Mouse (Mus musculus) left cerebral cortex, postnatal 4 days (tissue): Measurements from ENCODE around the gene Ncor2. TPM values are rescaled to one million over a fixed set of nuclear protein-coding genes. Genes with fewer than 3 reads are reported as not detected.
"Not testable (repeated sequence)": the region's sequence is repeated elsewhere in the genome, so short reads cannot be mapped to it uniquely, and the experiment has no call there.

ENCODE experiments used
- DNase-seq: peaks from one replicate; pipeline ENCODE4 v3.0.0-alpha.2; 2022
- intact Hi-C: fragments of 180-260 bp; cut with DNase I; formaldehyde crosslinking; loops from one replicate; pipeline ENCODE4 v1.15.1; 2025
- total RNA-seq, 2 experiments: library from RNA; stranded (reverse); gene quantifications; 2 replicates each; pipeline ENCODE4 v1.2.3; 2021

Ncor2 gene
- total RNA-seq, result 100 to 1,000 TPM; 110 to 115 TPM

DNA sequence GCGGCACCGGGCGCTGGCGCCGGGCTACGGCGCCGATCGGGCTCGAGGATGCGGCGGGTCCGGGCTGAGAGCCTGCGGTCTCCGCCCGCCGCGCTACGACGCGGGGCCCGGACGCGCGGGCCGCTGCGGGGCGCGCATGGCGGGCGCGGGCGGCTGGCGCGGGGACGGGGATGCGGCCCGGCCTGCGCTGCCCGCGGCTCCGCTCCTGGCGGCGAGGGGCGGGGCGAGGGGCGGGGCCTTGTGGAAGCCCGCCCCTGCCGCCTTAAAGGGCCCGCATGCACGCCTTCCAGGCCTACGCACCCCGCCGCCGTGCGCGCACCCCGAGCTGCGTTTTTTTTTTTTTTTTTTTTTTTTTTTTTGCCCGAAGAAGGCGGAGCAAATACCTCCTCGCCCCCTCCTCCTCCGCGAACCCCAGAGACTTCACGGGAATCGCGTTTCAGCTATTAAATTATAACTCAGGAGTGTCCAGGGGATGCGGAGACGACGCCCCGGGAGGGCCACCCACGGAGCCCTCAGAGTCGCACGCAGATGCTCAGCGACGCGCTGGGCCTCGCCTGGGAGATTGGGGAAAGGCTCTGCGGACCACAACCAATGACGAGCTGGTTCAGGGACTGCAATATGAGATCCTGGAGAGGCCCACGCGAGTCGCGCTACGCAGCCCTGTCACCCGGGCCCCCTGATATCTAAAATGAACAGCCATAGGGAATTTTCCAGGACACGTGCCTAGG lies at the start of gene Ncor2:
Gene Ncor2, minus strand, starts transcription at position 213 of the 728 bp plus-strand sequence.
- peak; percentile 90 for DNase-seq
- intact Hi-C loops, result no loop called here

- no peak for DNase-seq
- intact Hi-C loops, result no loop called here
Observed at GRCm38 (mm10) chr5:125227699-125228098, 48.7 kb upstream of the Ncor2 start.

DNA sequence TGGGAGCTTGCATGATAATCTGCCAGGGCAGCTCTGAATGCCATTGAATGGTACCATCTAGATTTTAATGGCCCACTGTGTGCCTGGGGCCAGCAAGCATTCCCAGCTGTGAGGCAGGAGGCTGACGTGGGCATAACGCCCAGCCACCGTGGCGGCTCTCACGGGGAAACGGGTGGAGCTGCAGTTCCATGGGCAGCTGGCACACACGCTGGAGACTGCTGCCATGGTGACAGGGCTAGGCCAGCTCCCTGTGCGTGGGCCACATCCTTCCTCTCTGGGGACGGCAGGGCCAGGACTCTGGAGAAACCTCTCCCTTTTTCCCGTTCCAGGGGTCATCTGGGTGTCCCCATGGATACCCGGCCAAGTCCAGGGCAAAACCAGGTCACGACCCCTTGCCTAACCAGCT lies 47.2 kb upstream of the Ncor2 start:
- DNase-seq, result peak; percentile 93
- intact Hi-C loops, result no loop called here

DNA sequence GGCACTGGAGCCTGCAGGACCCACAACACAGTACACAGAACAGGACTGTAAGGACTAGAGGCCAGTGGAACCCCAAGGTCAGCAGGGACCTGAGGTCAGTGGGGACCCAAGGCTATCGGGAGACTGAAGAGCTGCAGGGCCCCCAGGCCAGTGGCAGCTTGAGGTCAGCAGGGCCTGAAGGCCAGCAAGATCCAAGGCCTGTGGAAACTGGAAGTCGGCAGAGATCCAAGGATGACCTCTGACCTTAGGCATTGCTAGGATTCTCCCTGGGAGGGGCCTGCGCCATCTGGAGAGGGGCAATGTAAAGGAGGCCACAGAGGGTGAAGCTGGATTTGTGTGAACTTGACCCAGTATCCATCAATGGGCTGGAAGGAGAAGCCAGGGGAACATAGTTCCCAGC lies 45.9 kb upstream of the Ncor2 start:
- intact Hi-C loops, result no loop called here
- DNase-seq, result no peak

DNA sequence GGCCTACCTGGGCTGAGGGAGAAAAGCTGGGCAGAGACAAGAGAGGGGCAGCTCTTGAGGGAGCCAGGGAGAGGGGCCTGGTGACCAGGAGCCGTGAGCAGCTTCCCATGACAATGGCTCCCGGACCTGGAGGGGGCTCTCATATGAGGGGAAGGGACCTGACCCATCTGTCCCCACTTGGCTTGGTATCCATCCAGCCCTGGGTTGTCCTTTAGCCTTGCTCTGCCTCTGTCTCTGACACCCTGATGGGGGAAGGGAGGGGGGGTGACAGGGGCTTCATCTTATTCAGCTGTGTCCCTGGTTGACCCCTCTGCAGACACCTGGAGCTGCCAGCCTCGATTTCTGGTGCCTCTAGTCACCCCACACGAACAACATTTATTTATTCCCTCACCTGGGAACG lies 44.9 kb upstream of the Ncor2 start:
- DNase-seq, result no peak
- intact Hi-C loops, result no loop called here

GRCm38 (mm10) chr5:125222706-125223105 lies 43.7 kb upstream of the Ncor2 start:
- intact Hi-C loops, result no loop called here

DNA sequence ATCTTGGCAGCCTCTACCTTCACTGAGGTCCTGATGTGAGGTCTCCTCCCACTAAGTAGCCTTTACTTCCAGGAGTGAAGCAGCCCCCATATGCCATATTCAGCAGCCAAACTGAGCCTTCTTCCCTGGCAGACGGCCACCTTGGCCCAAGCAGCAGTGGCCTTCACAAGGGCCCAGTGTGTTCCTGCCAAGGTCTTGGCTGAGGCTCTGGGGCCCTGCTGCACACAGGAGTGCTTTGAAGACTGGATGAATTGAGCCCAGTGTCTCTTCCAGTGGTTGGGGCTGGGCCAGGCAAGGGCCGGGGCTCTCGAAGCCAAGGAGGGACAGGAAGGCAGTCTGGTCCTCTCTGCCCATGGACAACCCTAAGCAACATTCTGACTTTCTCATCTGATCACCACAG lies 42.8 kb upstream of the Ncor2 start:
- DNase-seq, result peak; percentile 98
- intact Hi-C loops, result no loop called here

More at GRCm38 (mm10) chr5:125222706-125223105, 43.7 kb upstream of the Ncor2 start:
- peak; percentile 66 for DNase-seq

GRCm38 (mm10) chr5:125217426-125218170 lies 38.6 kb upstream of the Ncor2 start:
- no peak for DNase-seq
- intact Hi-C loops, result no loop called here

DNA sequence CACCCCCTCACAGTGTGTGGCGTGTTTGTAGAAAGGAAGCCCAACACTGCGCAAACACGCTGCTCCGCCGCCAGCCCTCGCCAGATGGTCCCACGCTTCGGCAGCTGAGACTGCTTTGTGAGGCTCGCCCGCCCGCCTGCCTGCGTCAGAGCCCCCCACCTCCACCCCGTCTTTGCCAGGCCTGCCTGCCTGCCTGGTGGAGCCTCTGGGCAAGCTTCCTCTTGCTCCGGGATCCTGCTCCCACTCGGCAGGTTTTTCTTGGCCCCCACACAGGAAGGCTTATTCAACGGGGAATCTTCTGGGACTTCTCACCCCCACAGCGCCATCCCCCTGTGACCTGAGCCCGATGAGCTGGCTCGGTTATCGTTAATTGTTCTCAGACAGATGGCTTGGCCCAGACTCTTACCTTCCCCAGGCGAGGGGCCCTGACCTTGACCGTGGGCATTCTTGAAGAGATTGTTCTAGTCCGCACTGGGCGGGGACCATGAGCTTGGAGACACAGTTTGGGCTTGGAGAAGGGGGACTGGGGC lies 37.0 kb upstream of the Ncor2 start:
- intact Hi-C loops, result no loop called here
- DNase-seq, result peak; percentile 97

- DNase-seq, result peak; percentile 84
- intact Hi-C loops, result no loop called here
Observed at GRCm38 (mm10) chr5:125215346-125215929, 36.4 kb upstream of the Ncor2 start.

DNA sequence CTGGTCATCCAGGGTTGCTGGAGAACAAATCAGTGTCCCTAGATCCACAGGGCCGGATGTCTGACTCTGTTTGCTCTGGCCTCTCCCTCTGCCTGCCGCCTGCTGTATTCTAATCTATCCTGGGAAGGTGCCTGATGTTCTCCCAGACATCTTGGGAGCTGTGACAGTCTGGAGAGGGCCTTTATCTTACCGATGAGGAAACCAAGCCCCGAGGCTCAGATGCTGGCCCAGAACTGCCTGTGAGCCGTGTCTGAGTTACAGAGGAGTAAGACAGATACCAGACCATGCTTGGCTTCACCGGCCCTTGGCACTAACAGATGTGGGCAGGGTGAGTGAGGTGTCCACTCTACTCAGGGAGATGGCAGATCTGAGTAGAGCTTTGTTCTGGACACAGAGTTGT lies 35.0 kb upstream of the Ncor2 start:
- no peak for DNase-seq
- intact Hi-C loops, result no loop called here

DNA sequence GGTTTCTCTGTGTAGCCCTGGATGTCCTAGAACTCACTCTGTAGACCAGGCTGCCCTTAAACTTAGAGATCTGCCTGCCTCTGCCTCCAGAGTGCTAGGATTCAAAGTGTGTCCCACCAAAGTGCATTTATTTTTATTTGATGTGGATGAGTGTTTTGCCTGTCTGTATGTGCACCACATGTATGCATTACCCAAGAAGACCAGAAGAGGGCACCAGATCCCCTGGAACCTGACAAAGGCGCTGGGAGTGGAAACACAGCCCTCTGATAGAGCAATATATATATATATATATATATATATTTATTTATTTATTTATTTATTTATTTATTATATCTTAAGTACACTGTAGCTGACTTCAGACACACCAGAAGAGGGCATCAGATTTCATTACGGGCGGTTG lies 25.9 kb upstream of the Ncor2 start:
- DNase-seq, intact Hi-C loops: not testable (repeated sequence)

DNA sequence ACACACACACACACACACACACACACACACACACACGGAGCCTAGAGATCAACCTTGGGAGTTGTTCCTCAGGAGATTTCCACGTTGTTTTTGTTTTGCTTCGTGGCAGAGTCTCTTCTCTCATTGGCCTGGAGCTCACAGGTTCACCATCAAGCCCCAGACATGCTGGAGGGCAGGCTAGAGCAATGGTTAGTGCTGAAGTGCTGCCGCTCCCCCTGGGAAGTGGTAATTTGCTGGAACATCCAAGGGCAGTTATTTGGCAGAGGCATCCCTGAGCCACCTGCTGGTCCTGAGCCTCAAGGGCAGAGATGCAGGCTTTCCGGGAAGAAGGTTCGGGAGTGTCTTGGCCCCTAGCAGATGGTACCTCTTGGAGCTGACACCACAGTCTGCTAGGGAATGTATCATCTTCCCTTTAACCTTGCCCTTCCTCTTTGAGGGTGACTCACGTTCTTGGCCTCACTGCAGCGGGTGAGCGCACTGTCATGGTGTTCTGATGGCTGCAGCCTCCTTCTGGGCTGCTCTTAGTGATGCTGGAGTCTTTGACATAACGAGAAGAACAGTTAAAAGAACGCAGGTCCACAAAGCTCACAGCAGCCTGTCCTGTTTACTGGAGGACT lies 25.3 kb upstream of the Ncor2 start:
- intact Hi-C loops, result no loop called here
- peak; percentile 54 for DNase-seq

- intact Hi-C loops, result no loop called here
- DNase-seq, result peak; percentile 84
Observed at GRCm38 (mm10) chr5:125203759-125204158, 24.7 kb upstream of the Ncor2 start.

GRCm38 (mm10) chr5:125203099-125203498 lies 24.1 kb upstream of the Ncor2 start:
- intact Hi-C loops, result no loop called here
- DNase-seq, result peak; percentile 91

GRCm38 (mm10) chr5:125202100-125202499 lies 23.1 kb upstream of the Ncor2 start:
- intact Hi-C loops, result no loop called here
- peak; percentile 66 for DNase-seq

DNA sequence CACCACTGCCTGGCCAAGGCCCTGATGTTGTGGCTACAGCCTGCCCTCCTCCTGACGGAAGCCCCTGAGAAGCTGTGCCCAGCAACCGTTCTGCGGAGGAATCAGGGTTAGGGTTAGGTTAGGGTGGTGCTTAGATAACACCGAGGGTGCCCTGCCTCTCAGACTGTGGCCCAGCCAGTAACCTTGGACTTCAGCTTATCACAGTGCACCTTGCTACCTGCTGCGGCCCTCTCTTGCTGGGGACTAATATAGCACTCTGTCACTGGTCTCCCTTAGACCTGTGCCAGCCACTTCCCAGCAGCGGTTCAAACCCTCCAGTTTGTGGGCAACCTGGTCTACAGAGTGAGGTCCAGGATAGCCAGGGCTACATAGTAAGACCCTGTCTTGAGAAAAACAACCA lies 20.1 kb upstream of the Ncor2 start:
- intact Hi-C loops, result no loop called here
- DNase-seq, result no peak

- intact Hi-C loops, result not testable (repeated sequence)
Observed at GRCm38 (mm10) chr5:125197325-125197724, 18.3 kb upstream of the Ncor2 start.

GRCm38 (mm10) chr5:125196054-125196453 lies 17.0 kb upstream of the Ncor2 start:
- intact Hi-C loops, result no loop called here
- DNase-seq, result no peak

More at GRCm38 (mm10) chr5:125197325-125197724, 18.3 kb upstream of the Ncor2 start:
- not testable (repeated sequence) for DNase-seq

DNA sequence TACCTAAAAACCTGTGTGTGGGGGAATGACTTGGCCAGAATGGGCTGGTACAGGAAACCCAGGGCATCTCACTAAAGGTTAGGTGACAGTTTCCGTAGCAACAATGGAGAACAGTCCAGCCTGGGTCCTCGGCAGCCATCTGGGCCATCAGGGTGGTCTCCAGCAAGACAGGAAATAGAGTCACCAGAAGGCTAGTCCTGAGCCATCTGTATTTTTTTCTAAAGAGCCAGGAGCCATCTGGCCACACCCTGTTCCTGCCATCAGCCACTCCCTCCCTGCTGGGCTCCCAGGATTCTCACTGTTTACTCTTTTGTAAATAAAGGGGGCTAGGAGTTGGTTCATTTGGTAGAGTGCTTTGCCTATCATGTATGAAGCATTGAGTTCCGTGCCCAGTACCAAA lies 16.1 kb upstream of the Ncor2 start:
- DNase-seq, result peak; percentile 72
- intact Hi-C loops, result no loop called here
